Mouse (Mus musculus) spleen, adult 18-20 months (tissue): ENCODE data around the gene Gm2026.
"Not testable (repeated sequence)": the region's sequence is repeated elsewhere in the genome, so short reads cannot be mapped to it uniquely, and the experiment has no call there.

Source experiments
- DNase-seq, 2 experiments: peaks; one replicate each; pipeline ENCODE4 v3.0.0; 2022; ENCODE audit warnings: mixed read lengths in 2 of 2

Gm2026 gene

DNA sequence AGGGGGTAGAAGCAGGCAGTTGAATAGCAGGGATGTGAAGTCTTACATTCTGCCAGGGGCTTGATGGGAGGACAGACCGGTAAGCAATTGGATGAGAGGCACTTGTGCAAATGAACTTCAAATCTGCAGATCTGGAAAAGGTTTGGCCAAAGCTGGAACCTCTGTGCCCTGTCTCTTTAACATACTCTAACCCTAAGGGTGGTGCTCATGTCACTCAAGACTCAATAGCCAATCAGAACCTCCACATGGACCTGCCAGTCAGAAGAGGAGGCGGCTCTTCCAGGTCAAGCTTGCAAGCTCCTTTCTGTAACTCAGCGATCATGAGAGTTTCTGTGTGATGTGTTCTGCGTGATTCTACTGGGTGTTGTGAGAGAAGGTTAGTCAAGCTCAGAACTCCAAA, at the start of gene Gm2026:
TSS of gene Gm2026 (plus strand) at position 301 of the 400 bp plus-strand sequence.
- not testable (repeated sequence) for DNase-seq

DNA sequence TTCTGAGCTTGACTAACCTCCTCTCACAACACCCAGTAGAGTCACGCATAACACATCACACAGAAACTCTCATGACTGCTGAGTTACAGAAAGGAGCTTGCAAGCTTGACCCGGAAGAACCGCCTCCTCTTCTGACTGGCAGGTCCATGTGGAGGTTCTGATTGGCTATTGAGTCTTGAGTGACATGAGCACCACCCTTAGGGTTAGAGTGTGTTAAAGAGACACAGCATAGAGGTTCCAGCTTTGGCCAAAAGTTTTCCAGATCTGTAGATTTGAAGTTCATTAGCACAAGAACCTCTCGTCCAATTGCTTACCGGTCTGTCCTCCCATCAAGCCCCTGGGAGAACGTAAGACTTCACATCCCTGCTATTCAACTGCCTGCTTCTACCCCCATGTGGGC, 34.1 kb upstream of the Gm2026 start, which contains the start of gene Zfp966:
TSS of gene Zfp966 (minus strand) at position 101 of the 400 bp plus-strand sequence.
- not testable (repeated sequence) for DNase-seq
